Mouse (Mus musculus): Measurements from ENCODE around the gene Tgfbi. TPM values are rescaled to one million over a fixed set of nuclear protein-coding genes. Genes with fewer than 3 reads are reported as not detected.
A peak's percentile ranks its signal among the peaks of the same experiment; 100 is the strongest.

The Tgfbi gene
- polyA plus RNA-seq, 1 experiment from 2014 or later = 20.1 TPM

GRCm38 (mm10) chr13:56617197-56617596 lies 7.9 kb downstream of the Tgfbi start:
- Histone ChIP-seq H3K27ac (0 out of 2 replicates have a peak overlapping the region, but pooled peaks have one; percentile 1), H3K27me3 (ENCODE audit: poor library complexity, severe bottlenecking) (peaks cover 10% of the 10 kb centered on the region), H3K4me1 (peaks cover 53% of the 10 kb centered on the region), H3K4me3 (no peak overlapping the region), H3K36me3 (replicated peaks) (no peaks in the 10 kb centered on the region), H3K9me3 (no peaks in the 10 kb centered on the region)
- no peak for DNase-seq (ENCODE audit: extremely low spot score, low spot score)
- WGBS = 95% methylated on average over 2 of the region's 2 CpGs

- 0 out of 2 replicates have a peak overlapping the region, but pooled peaks have one; percentile 4 for H3K27ac ChIP-seq
- peaks cover 22% of the 10 kb centered on the region for H3K4me1 ChIP-seq
- H3K27me3 ChIP-seq (ENCODE audit: poor library complexity, severe bottlenecking) = 0 out of 2 replicates have a peak, but pooled peaks cover 6% of the 10 kb centered on the region
- no peak overlapping the region for H3K4me3 ChIP-seq
- DNase-seq (ENCODE audit: extremely low spot score, low spot score) = no peak
- WGBS = 66% methylated on average over 8 of the region's 8 CpGs
- H3K36me3 ChIP-seq (replicated peaks) = peaks cover 7% of the 10 kb centered on the region
- no peaks in the 10 kb centered on the region for H3K9me3 ChIP-seq
Measured at GRCm38 (mm10) chr13:56622201-56622757, 13.0 kb downstream of the Tgfbi start.

- Histone ChIP-seq H3K27ac (0 out of 2 replicates have a peak overlapping the region, but pooled peaks have one; percentile 8), H3K9me3 (no peaks in the 10 kb centered on the region), H3K4me3 (no peak overlapping the region), H3K27me3 (ENCODE audit: poor library complexity, severe bottlenecking) (no peaks in the 10 kb centered on the region), H3K4me1 (peaks cover 12% of the 10 kb centered on the region), H3K36me3 (replicated peaks) (peaks cover 19% of the 10 kb centered on the region)
- DNase-seq (ENCODE audit: extremely low spot score, low spot score) = no peak
- WGBS = 84% methylated on average over 6 of the region's 6 CpGs
Measured at GRCm38 (mm10) chr13:56626524-56626923, 17.2 kb downstream of the Tgfbi start.

DNA sequence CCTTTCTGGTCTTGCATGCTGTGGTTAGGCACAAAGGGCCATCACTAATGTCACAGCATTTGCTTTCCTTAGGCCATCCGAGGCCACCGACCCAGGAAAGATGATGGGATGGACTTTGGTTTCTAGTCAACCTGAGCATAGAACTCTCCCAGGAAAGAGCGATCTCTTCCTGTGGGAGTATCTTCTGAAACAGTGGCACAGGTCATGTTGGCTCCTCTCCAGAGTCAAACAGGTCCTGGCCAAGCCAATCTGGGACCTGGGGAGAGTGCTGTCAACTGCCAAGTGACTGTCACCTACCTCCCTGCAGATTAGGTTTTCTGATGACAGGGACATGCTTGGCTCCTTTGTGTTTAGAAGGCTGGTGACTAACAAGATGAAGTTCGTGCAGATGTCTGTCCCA lies 20.8 kb downstream of the Tgfbi start:
- Histone ChIP-seq H3K27me3 (ENCODE audit: poor library complexity, severe bottlenecking) (no peaks in the 10 kb centered on the region), H3K27ac (no peak overlapping the region), H3K9me3 (no peaks in the 10 kb centered on the region), H3K36me3 (replicated peaks) (peaks cover 19% of the 10 kb centered on the region), H3K4me3 (no peak overlapping the region), H3K4me1 (peaks cover 14% of the 10 kb centered on the region)
- 94% methylated on average over 4 of the region's 4 CpGs for WGBS
- no peak for DNase-seq (ENCODE audit: extremely low spot score, low spot score)

DNA sequence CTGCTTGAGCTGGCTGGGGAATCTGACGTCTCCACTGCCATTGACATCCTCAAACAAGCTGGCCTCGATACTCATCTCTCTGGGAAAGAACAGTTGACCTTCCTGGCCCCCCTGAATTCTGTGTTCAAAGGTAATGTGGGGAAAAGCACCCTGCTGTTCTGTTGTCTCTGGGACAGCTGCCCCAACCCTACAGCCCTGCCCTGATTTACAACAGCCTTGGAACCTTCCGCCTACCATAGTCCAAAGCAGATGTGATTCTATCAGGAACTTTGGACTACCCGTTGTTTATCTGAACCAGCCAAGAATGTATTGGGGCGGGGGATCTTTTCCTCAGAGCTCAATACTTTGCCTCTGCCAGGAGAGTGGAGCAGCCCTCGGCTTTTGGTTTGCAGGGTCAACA lies 21.2 kb downstream of the Tgfbi start:
- Histone ChIP-seq H3K4me3 (no peak overlapping the region), H3K36me3 (replicated peaks) (peaks cover 19% of the 10 kb centered on the region), H3K9me3 (no peaks in the 10 kb centered on the region), H3K4me1 (peaks cover 19% of the 10 kb centered on the region), H3K27me3 (ENCODE audit: poor library complexity, severe bottlenecking) (no peaks in the 10 kb centered on the region), H3K27ac (no peak overlapping the region)
- 72% methylated on average over 6 of the region's 6 CpGs for WGBS
- DNase-seq (ENCODE audit: extremely low spot score, low spot score) = no peak

DNA sequence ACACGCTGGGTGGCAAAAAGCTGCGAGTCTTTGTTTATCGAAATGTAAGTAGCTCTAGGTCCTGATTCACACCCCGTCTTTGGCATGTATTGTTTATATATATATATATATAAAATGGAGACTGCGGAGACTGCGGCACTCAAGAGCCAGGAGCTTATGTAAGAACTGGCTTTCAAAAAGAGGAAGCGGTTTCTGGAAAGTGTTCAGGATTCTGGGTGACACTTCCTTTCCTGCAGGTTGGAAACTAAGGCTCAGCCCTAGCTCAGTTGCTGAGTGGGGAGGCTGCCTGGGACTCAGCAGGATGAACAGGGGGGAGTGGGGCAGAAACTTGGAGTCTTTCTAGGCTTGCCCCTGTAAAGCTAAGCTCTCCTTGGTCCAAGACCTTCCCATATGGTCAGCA lies 22.0 kb downstream of the Tgfbi start:
- Histone ChIP-seq H3K27ac (no peak overlapping the region), H3K36me3 (replicated peaks) (peaks cover 16% of the 10 kb centered on the region), H3K4me1 (peaks cover 23% of the 10 kb centered on the region), H3K9me3 (no peaks in the 10 kb centered on the region), H3K4me3 (no peak overlapping the region), H3K27me3 (ENCODE audit: poor library complexity, severe bottlenecking) (no peaks in the 10 kb centered on the region)
- 94% methylated on average over 7 of the region's 7 CpGs for WGBS
- DNase-seq (ENCODE audit: extremely low spot score, low spot score) = no peak

DNA sequence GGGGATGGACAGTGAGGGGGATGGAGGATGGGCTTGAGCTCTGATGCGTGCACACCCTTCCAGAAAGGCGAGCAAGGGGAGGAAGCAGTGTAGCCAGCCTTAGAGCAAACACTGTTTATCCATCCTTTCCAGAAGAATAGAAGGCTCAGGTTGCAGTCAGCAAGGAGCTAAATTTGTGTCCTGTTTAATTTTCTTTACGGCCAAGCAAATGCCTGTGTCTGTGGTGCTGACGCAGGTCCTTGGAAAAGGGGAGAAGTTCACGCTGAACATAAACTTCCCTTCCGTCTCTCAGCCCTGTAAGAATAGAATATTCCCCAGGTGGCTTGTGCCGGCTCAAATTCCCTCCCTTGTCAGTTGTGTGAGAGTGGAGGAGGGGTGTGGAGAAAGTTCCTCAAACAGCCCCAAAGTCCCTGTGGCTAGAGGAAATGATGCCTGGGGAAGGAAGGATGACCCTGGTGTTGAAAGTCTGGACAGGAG lies 24.9 kb downstream of the Tgfbi start:
- no peak overlapping the region for H3K4me3 ChIP-seq
- 39% methylated on average over 7 of the region's 7 CpGs for WGBS
- H3K27ac ChIP-seq = peak overlapping the region; percentile 66
- H3K36me3 ChIP-seq (replicated peaks) = peaks cover 12% of the 10 kb centered on the region
- DNase-seq (ENCODE audit: extremely low spot score, low spot score) = peak; percentile 24
- no peaks in the 10 kb centered on the region for H3K9me3 ChIP-seq
- H3K4me1 ChIP-seq = peaks cover 30% of the 10 kb centered on the region
- no peaks in the 10 kb centered on the region for H3K27me3 ChIP-seq (ENCODE audit: poor library complexity, severe bottlenecking)

GRCm38 (mm10) chr13:56634920-56635319 lies 25.6 kb downstream of the Tgfbi start:
- DNase-seq (ENCODE audit: extremely low spot score, low spot score) = no peak
- 80% methylated on average over 7 of the region's 7 CpGs for WGBS
- Histone ChIP-seq H3K4me3 (no peak overlapping the region), H3K27ac (peak overlapping the region; percentile 66), H3K9me3 (no peaks in the 10 kb centered on the region), H3K4me1 (peaks cover 30% of the 10 kb centered on the region), H3K36me3 (replicated peaks) (peaks cover 6% of the 10 kb centered on the region; the same call in 1 of the 2 replicates), H3K27me3 (ENCODE audit: poor library complexity, severe bottlenecking) (no peaks in the 10 kb centered on the region)

GRCm38 (mm10) chr13:56637027-56637426 lies 27.7 kb downstream of the Tgfbi start:
- Histone ChIP-seq H3K27me3 (ENCODE audit: poor library complexity, severe bottlenecking) (no peaks in the 10 kb centered on the region), H3K9me3 (no peaks in the 10 kb centered on the region), H3K27ac (no peak overlapping the region), H3K36me3 (replicated peaks) (no peaks in the 10 kb centered on the region; the same call in 1 of the 2 replicates), H3K4me3 (no peak overlapping the region), H3K4me1 (peaks cover 30% of the 10 kb centered on the region)
- DNase-seq (ENCODE audit: extremely low spot score, low spot score) = no peak
- 88% methylated on average over 8 of the region's 8 CpGs for WGBS

DNA sequence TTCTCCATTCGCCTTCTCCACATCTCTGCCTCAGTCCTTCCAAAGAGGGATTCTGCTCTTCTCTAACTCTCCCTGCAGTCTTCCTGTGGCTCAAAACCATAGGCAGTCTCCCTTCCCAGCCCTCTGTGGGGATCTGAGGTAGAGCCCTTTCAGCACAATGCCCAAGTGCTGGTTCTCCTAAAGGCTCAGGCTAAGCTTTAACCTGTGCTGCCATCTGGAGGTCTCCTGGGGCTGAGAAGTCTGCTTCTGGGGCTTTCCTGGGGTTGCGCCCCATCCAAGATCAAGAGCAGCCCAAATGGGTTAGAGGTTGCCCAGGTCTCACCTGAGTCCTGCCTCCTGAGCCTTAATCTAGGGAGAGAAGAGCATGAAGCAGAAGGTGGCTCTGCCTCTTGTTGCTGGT lies 32.4 kb downstream of the Tgfbi start:
- H3K4me3 ChIP-seq = no peak overlapping the region
- peaks cover 7% of the 10 kb centered on the region; the same call in 1 of the 2 replicates for H3K4me1 ChIP-seq
- WGBS = 80% methylated on average over 2 of the region's 2 CpGs
- peak overlapping the region; percentile 4; the same call in 1 of the 2 replicates for H3K27ac ChIP-seq
- H3K9me3 ChIP-seq = no peaks in the 10 kb centered on the region
- no peak for DNase-seq (ENCODE audit: extremely low spot score, low spot score)
- H3K36me3 ChIP-seq (replicated peaks) = no peaks in the 10 kb centered on the region
- no peaks in the 10 kb centered on the region for H3K27me3 ChIP-seq (ENCODE audit: poor library complexity, severe bottlenecking)

DNA sequence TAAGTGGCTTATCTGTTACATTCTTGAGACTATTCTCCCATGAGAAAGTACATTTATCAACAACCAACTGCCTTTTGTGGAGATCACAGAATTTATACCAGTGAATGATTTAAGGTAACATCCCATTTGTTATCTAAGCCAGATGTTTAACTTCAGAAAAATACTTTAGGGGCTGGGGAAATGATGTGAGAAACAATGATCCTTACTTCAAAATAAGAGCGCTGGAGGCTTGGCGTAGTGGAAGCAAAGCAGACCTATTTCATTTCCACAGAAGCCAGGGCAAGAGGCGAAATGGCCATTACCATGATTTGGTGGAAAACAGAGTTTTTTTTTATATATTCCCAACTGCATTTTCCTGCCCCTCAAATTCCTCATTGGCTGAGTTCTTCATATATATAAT lies 34.7 kb downstream of the Tgfbi start:
- Histone ChIP-seq H3K9me3 (no peaks in the 10 kb centered on the region), H3K36me3 (replicated peaks) (no peaks in the 10 kb centered on the region), H3K27me3 (ENCODE audit: poor library complexity, severe bottlenecking) (no peaks in the 10 kb centered on the region), H3K27ac (no peak overlapping the region), H3K4me1 (peaks cover 18% of the 10 kb centered on the region), H3K4me3 (no peak overlapping the region)
- WGBS = 91% methylated on average over 3 of the region's 3 CpGs
- DNase-seq (ENCODE audit: extremely low spot score, low spot score) = no peak

GRCm38 (mm10) chr13:56645744-56646143 lies 36.4 kb downstream of the Tgfbi start:
- H3K36me3 ChIP-seq (replicated peaks) = no peaks in the 10 kb centered on the region
- no peak overlapping the region for H3K4me3 ChIP-seq
- H3K9me3 ChIP-seq = no peaks in the 10 kb centered on the region
- WGBS = 78% methylated on average over 6 of the region's 6 CpGs
- H3K4me1 ChIP-seq = peaks cover 19% of the 10 kb centered on the region
- no peak for DNase-seq (ENCODE audit: extremely low spot score, low spot score)
- no peaks in the 10 kb centered on the region for H3K27me3 ChIP-seq (ENCODE audit: poor library complexity, severe bottlenecking)
- H3K27ac ChIP-seq = no peak overlapping the region

GRCm38 (mm10) chr13:56647597-56648405 lies 38.5 kb downstream of the Tgfbi start:
- H3K9me3 ChIP-seq = no peaks in the 10 kb centered on the region
- WGBS = 89% methylated on average over 10 of the region's 10 CpGs
- DNase-seq (ENCODE audit: extremely low spot score, low spot score) = peak; percentile 16
- H3K36me3 ChIP-seq (replicated peaks) = no peaks in the 10 kb centered on the region
- peaks cover 28% of the 10 kb centered on the region for H3K4me1 ChIP-seq
- H3K27me3 ChIP-seq (ENCODE audit: poor library complexity, severe bottlenecking) = no peaks in the 10 kb centered on the region
- no peak overlapping the region for H3K4me3 ChIP-seq
- peak overlapping the region; percentile 65 for H3K27ac ChIP-seq

All from forebrain, embryonic 10.5 days (tissue).